Mouse (Mus musculus): Measurements from ENCODE around the gene Tlr12. TPM values are rescaled to one million over a fixed set of nuclear protein-coding genes. Genes with fewer than 3 reads are reported as not detected.
A peak's percentile ranks its signal among the peaks of the same experiment; 100 is the strongest.
"Not testable (repeated sequence)": the region's sequence is repeated elsewhere in the genome, so short reads cannot be mapped to it uniquely, and the experiment has no call there.

The Tlr12 gene
- polyA plus RNA-seq (2012; rRNA removed) = 6.0 and 9.0 TPM in 2 replicates

- 26% methylated on average over 15 of the region's 15 CpGs for WGBS
- DNase-seq (ENCODE audit: low read depth, low spot score) = no peak
These were observed at the start of gene Tlr12 for GRCm38 (mm10) chr4:128618246-128618911. TSS of gene Tlr12 (minus strand) at chr4:128618619.

- 41% methylated on average over 4 of the region's 4 CpGs for WGBS
These were observed 48.8 kb upstream of the Tlr12 start for GRCm38 (mm10) chr4:128667195-128667594.

GRCm38 (mm10) chr4:128666362-128666761 is 47.9 kb upstream of the Tlr12 start:
- 54% methylated on average over 7 of the region's 7 CpGs for WGBS
- not testable (repeated sequence) for DNase-seq (ENCODE audit: low read depth, low spot score)

More at GRCm38 (mm10) chr4:128667195-128667594, 48.8 kb upstream of the Tlr12 start:
- DNase-seq (ENCODE audit: low read depth, low spot score) = not testable (repeated sequence)

- WGBS = 72% methylated on average over 3 of the region's 3 CpGs
- DNase-seq (ENCODE audit: low read depth, low spot score) = no peak
These were observed 45.6 kb upstream of the Tlr12 start for GRCm38 (mm10) chr4:128664002-128664401.

- WGBS = 82% methylated on average over 8 of the region's 8 CpGs
- DNase-seq (ENCODE audit: low read depth, low spot score) = no peak
These were observed 42.6 kb upstream of the Tlr12 start for GRCm38 (mm10) chr4:128661063-128661462.

GRCm38 (mm10) chr4:128660196-128660595 is 41.8 kb upstream of the Tlr12 start:
- DNase-seq (ENCODE audit: low read depth, low spot score) = no peak
- 70% methylated on average over 8 of the region's 8 CpGs for WGBS

- no peak for DNase-seq (ENCODE audit: low read depth, low spot score)
- WGBS = 7% methylated on average over 12 of the region's 12 CpGs
These were observed 37.0 kb upstream of the Tlr12 start for GRCm38 (mm10) chr4:128655446-128655845.

- under 1% methylated on average over 84 of the region's 85 CpGs for WGBS
- peak; percentile 82 for DNase-seq (ENCODE audit: low read depth, low spot score)
These were observed 36.3 kb upstream of the Tlr12 start, which contains the start of gene Phc2 for GRCm38 (mm10) chr4:128654505-128655381. TSS of gene Phc2 (plus strand) at chr4:128654702.

- no peak for DNase-seq (ENCODE audit: low read depth, low spot score)
- 34% methylated on average over 5 of the region's 5 CpGs for WGBS
These were observed 34.3 kb upstream of the Tlr12 start for GRCm38 (mm10) chr4:128652584-128653298.

GRCm38 (mm10) chr4:128651530-128651929 is 33.1 kb upstream of the Tlr12 start:
- WGBS = 68% methylated on average over 3 of the region's 3 CpGs

GRCm38 (mm10) chr4:128648567-128649255 is 30.3 kb upstream of the Tlr12 start:
- whole genome bisulfite sequencing = 32% methylated on average over 8 of the region's 8 CpGs
- no peak for DNase-seq (ENCODE audit: low read depth, low spot score)

More at GRCm38 (mm10) chr4:128651530-128651929, 33.1 kb upstream of the Tlr12 start:
- DNase-seq (ENCODE audit: low read depth, low spot score) = no peak

- DNase-seq (ENCODE audit: low read depth, low spot score) = no peak
- 51% methylated on average over 7 of the region's 7 CpGs for WGBS
These were observed 28.3 kb upstream of the Tlr12 start for GRCm38 (mm10) chr4:128646762-128647161.

- 70% methylated on average over 6 of the region's 6 CpGs for WGBS
- DNase-seq (ENCODE audit: low read depth, low spot score) = no peak
These were observed 27.5 kb upstream of the Tlr12 start for GRCm38 (mm10) chr4:128645896-128646295.

- WGBS = 33% methylated on average over 23 of the region's 23 CpGs
- no peak for DNase-seq (ENCODE audit: low read depth, low spot score)
These were observed 23.6 kb upstream of the Tlr12 start for GRCm38 (mm10) chr4:128641766-128642717.

GRCm38 (mm10) chr4:128638265-128638923 is 20.0 kb upstream of the Tlr12 start:
- 82% methylated on average over 18 of the region's 18 CpGs for WGBS
- DNase-seq (ENCODE audit: low read depth, low spot score) = no peak

GRCm38 (mm10) chr4:128637250-128637649 is 18.8 kb upstream of the Tlr12 start:
- no peak for DNase-seq (ENCODE audit: low read depth, low spot score)
- whole genome bisulfite sequencing = 30% methylated on average over 11 of the region's 11 CpGs

GRCm38 (mm10) chr4:128635894-128636585 is 17.6 kb upstream of the Tlr12 start:
- no peak for DNase-seq (ENCODE audit: low read depth, low spot score)
- WGBS = 50% methylated on average over 10 of the region's 10 CpGs

Measured in large intestine, adult 2 months (tissue).